Comparison of ENCODE assay signal across 9 mouse cellular contexts in genomic region chr3:145627830-145628229, GRCm38 (mm10). TPM values are rescaled to one million over a fixed set of nuclear protein-coding genes. Genes with fewer than 3 reads are reported as not detected.
DNase-seq lines count a peak whose midpoint lies in the region; ATAC-seq and TF ChIP-seq lines count a peak whose summit lies in the region.
"Had no signal": no experiment of that assay in that cellular context is flagged by ENCODE, and none has a peak within 500 bp of the region (broad histone marks: within the 10 kb centered on the region; RNA-seq: fewer than 3 reads in every experiment).

No protein-coding gene starts in this region.

- no peak for TF ChIP-seq CTCF in thymus, adult 2 months (IDR thresholded peaks at IDR 0.05; ENCODE audit: borderline replicate concordance, control insufficient read depth, extremely low read depth, insufficient read depth, low read length, poor library complexity)

- peaks cover 6% of the 10 kb centered on the region for H3K4me1 ChIP-seq in heart, embryonic 11.5 days (ENCODE audit: control insufficient read depth, insufficient read depth, low read length)
- H3K4me1 ChIP-seq in thymus, adult 2 months (replicated peaks; ENCODE audit: control insufficient read depth, insufficient read depth, low read length): no peaks in the 10 kb centered on the region

- no peak overlapping the region for H3K4me2 ChIP-seq in heart, embryonic 11.5 days
- H3K4me2 ChIP-seq: heart, embryonic 15.5 days had no signal

- H3K27me3 ChIP-seq in heart, embryonic 11.5 days (ENCODE audit: control insufficient read depth, insufficient read depth, low read length): no peaks in the 10 kb centered on the region
- no peaks in the 10 kb centered on the region for H3K27me3 ChIP-seq in thymus, adult 2 months (ENCODE audit: control insufficient read depth, insufficient read depth, low read length)
- H3K27me3 ChIP-seq: heart, embryonic 15.5 days had no signal

- no peak for ATAC-seq in heart, embryonic 11.5 days (replicated peaks; ENCODE audit: insufficient number of reproducible peaks, low FRiP score, low TSS enrichment)

- no peak overlapping the region for H3K4me3 ChIP-seq in heart, embryonic 11.5 days (ENCODE audit: low read depth, low read length)
- no peak overlapping the region for H3K4me3 ChIP-seq in thymus, adult 2 months (ENCODE audit: control insufficient read depth, insufficient read depth, low read length)
- H3K4me3 ChIP-seq: heart, embryonic 15.5 days had no signal

- no peaks in the 10 kb centered on the region for H3K36me3 ChIP-seq in heart, embryonic 11.5 days (ENCODE audit: control insufficient read depth, insufficient read depth, low read length)
- no peaks in the 10 kb centered on the region for H3K36me3 ChIP-seq in thymus, adult 2 months (ENCODE audit: control insufficient read depth, insufficient read depth, low read length)
- H3K36me3 ChIP-seq: heart, embryonic 15.5 days had no signal

- H3K27ac ChIP-seq in heart, embryonic 11.5 days (ENCODE audit: low read depth, low read length): no peak overlapping the region
- H3K27ac ChIP-seq in thymus, adult 2 months (ENCODE audit: control insufficient read depth, insufficient read depth, low read length): no peak overlapping the region
- H3K27ac ChIP-seq: heart, embryonic 15.5 days had no signal

- peak; percentile 29 to 58 for DNase-seq in heart, adult 18-20 months
- DNase-seq in thymus, postnatal 0 days (ENCODE audit: low spot score): peak; percentile 10
- no peak for DNase-seq in thymus, adult 2 months
- DNase-seq in kidney, adult 9 months: peak; percentile 60
- no peak for DNase-seq in T-cell, adult 2 months (ENCODE audit: low spot score)
- no peak for DNase-seq in right cerebral cortex, adult 18-20 months
- no peak for DNase-seq in cerebellum, adult 9-10 months

- TF ChIP-seq POLR2A in thymus, adult 2 months (IDR thresholded peaks at IDR 0.05; ENCODE audit: control insufficient read depth, extremely low read depth, insufficient read depth, low read length, poor library complexity): no peak

- no peak overlapping the region for H3K9ac ChIP-seq in heart, embryonic 11.5 days (ENCODE audit: low read depth, low read length)
- H3K9ac ChIP-seq: heart, embryonic 15.5 days had no signal

- 75% methylated on average over 3 of the region's 3 CpGs for WGBS in heart, embryonic 11.5 days (ENCODE audit: insufficient replicate concordance)
- WGBS in thymus, adult 2 months: 90% methylated on average over 3 of the region's 3 CpGs

- H3K9me3 ChIP-seq in heart, embryonic 11.5 days (replicated peaks; ENCODE audit: control insufficient read depth, low read length): no peaks in the 10 kb centered on the region
- H3K9me3 ChIP-seq: heart, embryonic 15.5 days had no signal

RNA-seq across cellular contexts. Expression of gene Ccn1, which starts 22.0 kb away (rescaled TPM):
- 10 to 100 TPM; 77.5 to 83.7 TPM for total RNA-seq in heart, adult 18-20 months (2021)
- polyA plus RNA-seq in heart, embryonic 11.5 days (2014; fragmentation: Nextera tagmentation; extraction: Ambion mirVana): 55.6 and 61.9 TPM in 2 replicates
- polyA plus RNA-seq in thymus, postnatal 0 days (2015; fragmentation: Nextera tagmentation; extraction: Ambion mirVana): 5.7 and 8.0 TPM in 2 replicates
- polyA plus RNA-seq in thymus, adult 2 months (2012; rRNA removed): 5.8 and 8.1 TPM in 2 replicates

RNA-seq across cellular contexts. Expression of gene Znhit6, which starts 51.8 kb away (rescaled TPM):
- 10 to 100 TPM; 12.8 to 16.0 TPM for total RNA-seq in heart, adult 18-20 months (2021)
- 22.6 and 26.0 TPM in 2 replicates for polyA plus RNA-seq in heart, embryonic 11.5 days (2014; fragmentation: Nextera tagmentation; extraction: Ambion mirVana)
- polyA plus RNA-seq in thymus, postnatal 0 days (2015; fragmentation: Nextera tagmentation; extraction: Ambion mirVana): 28.9 and 29.5 TPM in 2 replicates
- polyA plus RNA-seq in thymus, adult 2 months (2012; rRNA removed): 2.5 and 3.5 TPM in 2 replicates

Comparison
In these comparisons a context has a peak if more than half of its experiments do, and no peak if none do; other contexts are left out.
1. DNase-seq: peak in heart, adult 18-20 months (2 of 2), thymus, postnatal 0 days (single experiment) and kidney, adult 9 months (single experiment); none in thymus, adult 2 months (single experiment), T-cell, adult 2 months (single experiment), right cerebral cortex, adult 18-20 months (single experiment) and cerebellum, adult 9-10 months (single experiment).